Mouse (Mus musculus): ENCODE measurements at regions not wholly inside any gene's neighbourhood (a gene's known extent, or its start where the extent isn't known, plus 50 kb on each side); places are given as distances from the start of the nearest gene placed in this dataset.

DNA sequence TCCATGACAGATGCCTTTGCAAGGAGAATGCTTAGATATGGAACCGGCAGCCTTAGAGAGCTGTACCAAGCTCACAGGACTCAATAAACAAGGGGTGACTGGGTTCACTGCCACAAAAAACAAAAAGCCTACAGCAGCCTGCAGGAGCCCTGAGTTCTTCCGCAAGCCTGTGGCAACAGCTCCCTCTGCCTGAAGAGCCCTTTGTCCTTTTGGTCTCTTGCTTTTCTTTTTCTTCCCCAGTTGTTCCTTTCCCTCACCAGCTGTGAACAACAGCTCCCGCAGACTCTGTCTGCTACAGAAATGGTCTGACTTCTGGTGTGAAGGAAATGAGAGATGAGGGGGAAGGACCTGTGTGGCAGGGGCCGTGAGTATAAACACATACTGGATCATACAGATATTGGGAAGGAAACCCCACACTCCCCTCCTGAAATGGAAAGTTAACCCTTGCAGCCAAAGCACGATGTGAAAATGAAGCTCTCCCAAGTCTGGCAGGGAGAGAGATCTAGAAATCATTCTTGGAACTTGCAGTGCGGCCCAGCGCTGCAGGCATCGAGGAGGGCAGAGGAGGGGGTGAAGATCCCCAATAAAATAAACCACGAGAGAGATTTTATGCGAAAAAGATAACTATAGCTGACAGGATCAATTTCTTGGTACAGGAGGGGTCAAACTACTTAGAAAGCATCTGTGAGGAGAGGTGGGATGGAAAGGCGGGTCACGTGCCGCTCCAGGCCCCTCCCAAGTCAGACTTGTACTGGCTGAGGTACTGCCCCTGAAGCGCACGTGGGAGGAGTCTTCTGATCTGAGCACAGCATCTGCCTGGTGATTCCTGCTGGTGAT, 276.7 kb downstream of the Rngtt start:
- H3K4me2 ChIP-seq (replicated peaks; ENCODE audit: low read depth, low read length), result peak overlapping the region; percentile 37
- H3K9ac ChIP-seq (replicated peaks; ENCODE audit: low read depth, low read length), result no peak overlapping the region
- no peaks in the 10 kb centered on the region for H3K27me3 ChIP-seq (ENCODE audit: control insufficient read depth, insufficient read depth, low read length)
- WGBS, result 11% methylated on average over 15 of the region's 15 CpGs
- ATAC-seq (ENCODE audit: insufficient number of reproducible peaks, insufficient read depth, low FRiP score, low read depth), result peak; percentile 78; the same call in 1 of the 2 replicates
- peak overlapping the region; percentile 76 for H3K27ac ChIP-seq (ENCODE audit: low read length)
- no peaks in the 10 kb centered on the region for H3K9me3 ChIP-seq (ENCODE audit: control insufficient read depth, low read depth, low read length)
- H3K4me1 ChIP-seq (ENCODE audit: control insufficient read depth, insufficient read depth, low read length), result peaks cover 15% of the 10 kb centered on the region; the same call in 1 of the 2 replicates
- no peaks in the 10 kb centered on the region for H3K36me3 ChIP-seq (ENCODE audit: control insufficient read depth, insufficient read depth, low read length)
- peak overlapping the region; percentile 2; the same call in 1 of the 2 replicates for H3K4me3 ChIP-seq (ENCODE audit: low read depth, low read length)

DNA sequence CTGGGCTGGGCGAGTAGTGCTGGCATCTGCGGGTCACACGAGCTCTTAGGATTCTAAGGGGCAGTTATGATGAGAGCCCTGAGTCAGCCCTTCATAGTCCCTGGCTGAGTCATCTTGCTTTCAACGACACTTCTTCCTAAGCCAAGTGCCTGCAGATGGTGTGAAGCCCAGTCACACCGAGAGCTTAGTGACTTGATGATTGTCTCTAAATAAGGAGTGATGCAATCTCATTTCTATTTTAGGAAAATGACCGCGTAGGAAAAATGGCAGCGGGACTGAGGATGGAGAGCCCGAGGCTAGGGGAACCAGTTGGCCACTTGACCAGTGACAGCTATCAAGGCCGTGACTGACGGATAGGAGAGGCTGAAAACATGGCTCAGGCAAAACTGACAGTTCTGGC, 277.6 kb downstream of the Rngtt start:
- H3K4me1 ChIP-seq (ENCODE audit: control insufficient read depth, insufficient read depth, low read length), result peaks cover 15% of the 10 kb centered on the region; the same call in 1 of the 2 replicates
- no peaks in the 10 kb centered on the region for H3K36me3 ChIP-seq (ENCODE audit: control insufficient read depth, insufficient read depth, low read length)
- H3K27ac ChIP-seq (ENCODE audit: low read length), result no peak overlapping the region
- H3K9ac ChIP-seq (replicated peaks; ENCODE audit: low read depth, low read length), result no peak overlapping the region
- no peak overlapping the region for H3K4me2 ChIP-seq (replicated peaks; ENCODE audit: low read depth, low read length)
- no peak for ATAC-seq (ENCODE audit: insufficient number of reproducible peaks, insufficient read depth, low FRiP score, low read depth)
- no peak overlapping the region for H3K4me3 ChIP-seq (ENCODE audit: low read depth, low read length)
- H3K27me3 ChIP-seq (ENCODE audit: control insufficient read depth, insufficient read depth, low read length), result no peaks in the 10 kb centered on the region
- H3K9me3 ChIP-seq (ENCODE audit: control insufficient read depth, low read depth, low read length), result no peaks in the 10 kb centered on the region
- 70% methylated on average over 11 of the region's 11 CpGs for WGBS

DNA sequence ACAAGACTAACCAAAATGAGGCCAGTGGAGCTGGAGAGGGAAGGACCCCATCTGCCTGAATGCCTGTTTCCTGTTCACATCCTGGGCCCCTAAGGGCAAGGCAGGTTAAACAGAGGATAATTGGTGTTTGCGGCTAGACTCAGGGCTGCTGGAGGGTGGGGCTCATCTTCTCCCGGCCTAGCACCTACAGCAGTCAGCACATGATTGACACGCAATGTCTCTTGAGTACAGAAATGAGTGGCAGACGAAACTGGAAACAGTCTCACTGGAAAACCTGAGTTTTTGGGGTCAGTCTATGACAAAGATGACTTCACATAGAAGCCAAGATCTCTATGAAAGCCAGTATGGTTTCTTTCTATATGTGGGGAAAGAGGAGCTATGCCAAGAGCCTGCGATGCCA, 278.0 kb downstream of the Rngtt start:
- no peak for ATAC-seq (ENCODE audit: insufficient number of reproducible peaks, insufficient read depth, low FRiP score, low read depth)
- Histone ChIP-seq H3K9me3 (ENCODE audit: control insufficient read depth, low read depth, low read length) (no peaks in the 10 kb centered on the region), H3K27me3 (ENCODE audit: control insufficient read depth, insufficient read depth, low read length) (no peaks in the 10 kb centered on the region), H3K27ac (ENCODE audit: low read length) (no peak overlapping the region), H3K4me1 (ENCODE audit: control insufficient read depth, insufficient read depth, low read length) (peaks cover 15% of the 10 kb centered on the region; the same call in 1 of the 2 replicates), H3K36me3 (ENCODE audit: control insufficient read depth, insufficient read depth, low read length) (no peaks in the 10 kb centered on the region), H3K4me2 (replicated peaks; ENCODE audit: low read depth, low read length) (no peak overlapping the region), H3K9ac (replicated peaks; ENCODE audit: low read depth, low read length) (no peak overlapping the region), H3K4me3 (ENCODE audit: low read depth, low read length) (no peak overlapping the region)
- 87% methylated on average over 5 of the region's 5 CpGs for WGBS

DNA sequence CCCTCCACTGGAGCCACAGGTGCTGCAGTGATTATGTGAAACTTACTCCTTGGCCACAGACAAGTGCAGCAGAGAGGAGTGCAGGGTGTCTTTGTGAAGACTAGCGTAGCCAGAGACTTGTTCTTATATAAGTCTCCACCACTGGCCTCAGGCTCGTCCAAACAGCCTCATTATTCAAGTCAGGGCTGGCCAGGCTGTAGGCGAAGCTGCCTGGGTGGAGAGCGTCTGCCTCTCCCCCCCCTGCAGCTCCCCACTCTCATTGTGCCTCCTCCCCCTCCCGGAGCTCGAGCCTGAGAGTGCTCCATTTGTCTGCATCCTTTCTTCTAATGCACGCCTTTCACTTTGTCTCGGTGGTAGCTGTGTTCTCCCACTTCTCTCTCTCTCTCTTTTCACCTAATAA, 279.1 kb downstream of the Rngtt start:
- 0 out of 2 replicates have a peak, but pooled peaks have one; percentile 14 for ATAC-seq (ENCODE audit: insufficient number of reproducible peaks, insufficient read depth, low FRiP score, low read depth)
- H3K4me1 ChIP-seq (ENCODE audit: control insufficient read depth, insufficient read depth, low read length), result peaks cover 15% of the 10 kb centered on the region; the same call in 1 of the 2 replicates

DNA sequence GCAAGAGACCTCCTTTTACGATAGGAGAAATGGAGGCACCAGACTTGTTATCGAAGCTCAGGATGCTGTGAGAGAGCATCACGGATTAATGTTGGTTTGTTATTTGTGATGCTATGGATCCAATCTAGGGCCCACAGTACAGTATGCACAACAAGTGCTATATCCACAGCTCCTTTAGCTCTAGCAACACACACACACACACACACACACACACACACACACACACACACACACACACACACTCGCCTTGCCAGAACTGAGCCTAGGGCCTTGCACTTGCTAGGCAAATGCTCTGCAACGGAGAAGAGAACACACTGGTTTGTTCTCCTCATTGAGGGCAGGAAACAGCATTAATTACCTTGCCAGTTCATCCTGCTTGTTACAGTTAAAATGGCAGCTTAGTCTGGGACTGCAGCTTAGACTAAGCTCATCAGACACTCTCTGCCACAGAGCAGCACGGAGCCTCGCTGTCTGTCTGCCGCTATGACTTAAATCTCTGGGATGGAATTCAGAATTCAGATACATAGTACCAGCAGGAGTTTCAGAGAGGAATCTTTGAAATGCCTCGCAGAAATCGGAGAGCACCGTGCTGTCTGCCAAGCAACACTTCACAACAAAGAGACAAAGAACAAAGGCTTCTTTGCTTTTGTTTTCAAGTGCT, 285.0 kb downstream of the Rngtt start:
- no peak for ATAC-seq (ENCODE audit: insufficient number of reproducible peaks, insufficient read depth, low FRiP score, low read depth)
- H3K4me2 ChIP-seq (replicated peaks; ENCODE audit: low read depth, low read length), result no peak overlapping the region
- H3K4me3 ChIP-seq (ENCODE audit: low read depth, low read length), result no peak overlapping the region
- no peak overlapping the region for H3K27ac ChIP-seq (ENCODE audit: low read length)
- H3K9me3 ChIP-seq (ENCODE audit: control insufficient read depth, low read depth, low read length), result no peaks in the 10 kb centered on the region
- H3K27me3 ChIP-seq (ENCODE audit: control insufficient read depth, insufficient read depth, low read length), result no peaks in the 10 kb centered on the region
- H3K36me3 ChIP-seq (ENCODE audit: control insufficient read depth, insufficient read depth, low read length), result no peaks in the 10 kb centered on the region
- 60% methylated on average over 11 of the region's 11 CpGs for WGBS
- H3K4me1 ChIP-seq (ENCODE audit: control insufficient read depth, insufficient read depth, low read length), result no peaks in the 10 kb centered on the region
- no peak overlapping the region for H3K9ac ChIP-seq (replicated peaks; ENCODE audit: low read depth, low read length)

More for the DNA sequence above, 279.1 kb downstream of the Rngtt start:
- Histone ChIP-seq H3K9me3 (ENCODE audit: control insufficient read depth, low read depth, low read length) (no peaks in the 10 kb centered on the region), H3K36me3 (ENCODE audit: control insufficient read depth, insufficient read depth, low read length) (no peaks in the 10 kb centered on the region), H3K4me3 (ENCODE audit: low read depth, low read length) (no peak overlapping the region), H3K27ac (ENCODE audit: low read length) (no peak overlapping the region), H3K27me3 (ENCODE audit: control insufficient read depth, insufficient read depth, low read length) (no peaks in the 10 kb centered on the region), H3K4me2 (replicated peaks; ENCODE audit: low read depth, low read length) (0 out of 2 replicates have a peak overlapping the region, but pooled peaks have one; percentile 11), H3K9ac (replicated peaks; ENCODE audit: low read depth, low read length) (no peak overlapping the region)
- 12% methylated on average over 8 of the region's 8 CpGs for WGBS

DNA sequence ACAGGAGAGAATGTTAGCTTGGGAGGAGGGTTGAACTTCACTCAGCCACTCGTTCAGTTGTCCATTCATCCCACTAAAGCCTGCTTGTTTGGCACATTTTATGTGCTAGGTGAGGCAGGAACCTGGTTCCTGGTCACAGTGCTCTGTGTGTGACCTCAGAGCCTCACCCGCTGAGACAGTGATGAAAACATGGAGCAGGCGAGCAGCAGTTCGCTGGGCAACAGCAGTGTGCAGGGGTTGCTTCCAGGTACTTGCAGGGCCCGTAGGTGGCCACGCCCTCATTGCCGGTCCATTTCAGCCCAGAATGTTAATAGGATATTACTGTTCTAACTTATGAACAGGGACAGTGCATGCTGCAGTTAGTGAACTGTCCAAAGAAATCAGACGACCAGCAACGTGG, 285.7 kb downstream of the Rngtt start:
- Histone ChIP-seq H3K9me3 (ENCODE audit: control insufficient read depth, low read depth, low read length) (no peaks in the 10 kb centered on the region), H3K4me3 (ENCODE audit: low read depth, low read length) (no peak overlapping the region), H3K27ac (ENCODE audit: low read length) (no peak overlapping the region), H3K4me2 (replicated peaks; ENCODE audit: low read depth, low read length) (no peak overlapping the region), H3K36me3 (ENCODE audit: control insufficient read depth, insufficient read depth, low read length) (no peaks in the 10 kb centered on the region), H3K27me3 (ENCODE audit: control insufficient read depth, insufficient read depth, low read length) (no peaks in the 10 kb centered on the region), H3K9ac (replicated peaks; ENCODE audit: low read depth, low read length) (no peak overlapping the region), H3K4me1 (ENCODE audit: control insufficient read depth, insufficient read depth, low read length) (no peaks in the 10 kb centered on the region)
- WGBS, result 72% methylated on average over 9 of the region's 9 CpGs
- ATAC-seq (ENCODE audit: insufficient number of reproducible peaks, insufficient read depth, low FRiP score, low read depth), result no peak

DNA sequence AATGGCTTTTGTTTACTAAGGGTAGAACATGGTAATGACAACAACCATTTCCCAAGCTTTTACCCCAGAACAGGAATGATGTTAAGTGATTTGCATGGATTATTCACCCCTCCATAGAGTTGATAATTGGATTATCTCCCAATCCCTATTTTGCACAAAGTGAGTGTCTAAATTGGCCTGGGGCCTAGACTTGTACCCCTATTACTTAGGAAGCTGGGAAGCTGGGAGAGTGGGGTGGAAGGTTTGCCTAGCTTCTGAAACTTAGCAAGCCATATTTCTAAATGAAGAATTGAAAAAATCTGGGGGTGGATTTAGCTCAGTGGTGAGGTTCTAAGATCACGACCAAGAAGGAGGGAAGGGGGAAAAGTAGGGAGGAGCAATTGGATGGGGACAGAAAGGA, 289.9 kb downstream of the Rngtt start:
- H3K9me3 ChIP-seq (ENCODE audit: control insufficient read depth, low read depth, low read length), result no peaks in the 10 kb centered on the region
- no peak for ATAC-seq (ENCODE audit: insufficient number of reproducible peaks, insufficient read depth, low FRiP score, low read depth)
- no peak overlapping the region for H3K27ac ChIP-seq (ENCODE audit: low read length)
- no peaks in the 10 kb centered on the region for H3K27me3 ChIP-seq (ENCODE audit: control insufficient read depth, insufficient read depth, low read length)
- H3K9ac ChIP-seq (replicated peaks; ENCODE audit: low read depth, low read length), result no peak overlapping the region
- H3K36me3 ChIP-seq (ENCODE audit: control insufficient read depth, insufficient read depth, low read length), result no peaks in the 10 kb centered on the region
- H3K4me2 ChIP-seq (replicated peaks; ENCODE audit: low read depth, low read length), result no peak overlapping the region
- H3K4me1 ChIP-seq (ENCODE audit: control insufficient read depth, insufficient read depth, low read length), result no peaks in the 10 kb centered on the region
- no peak overlapping the region for H3K4me3 ChIP-seq (ENCODE audit: low read depth, low read length)
- 70% methylated on average over 1 of the region's 1 CpGs for whole genome bisulfite sequencing

DNA sequence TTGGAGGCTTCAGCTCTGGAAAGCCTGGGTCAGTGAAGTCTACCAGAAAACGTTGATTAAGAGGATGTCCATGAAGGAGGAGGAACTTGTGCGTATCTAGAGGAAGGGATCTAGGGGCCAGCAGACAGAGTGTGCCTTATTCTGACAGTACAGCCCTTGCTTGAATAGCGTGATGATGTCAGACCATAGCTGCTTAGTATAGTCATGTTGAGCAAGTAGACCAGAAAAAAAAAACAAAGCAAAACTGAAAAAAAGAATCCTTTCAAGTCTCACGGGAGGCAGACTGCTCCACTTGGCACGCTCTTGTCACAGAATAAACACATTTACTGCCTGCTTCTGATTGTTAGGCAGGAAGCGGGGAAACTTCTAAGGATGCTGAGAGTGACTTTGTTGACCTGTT, 290.7 kb downstream of the Rngtt start:
- Histone ChIP-seq H3K27me3 (ENCODE audit: control insufficient read depth, insufficient read depth, low read length) (no peaks in the 10 kb centered on the region), H3K4me1 (ENCODE audit: control insufficient read depth, insufficient read depth, low read length) (no peaks in the 10 kb centered on the region), H3K27ac (ENCODE audit: low read length) (no peak overlapping the region), H3K4me3 (ENCODE audit: low read depth, low read length) (no peak overlapping the region), H3K9ac (replicated peaks; ENCODE audit: low read depth, low read length) (no peak overlapping the region), H3K9me3 (ENCODE audit: control insufficient read depth, low read depth, low read length) (no peaks in the 10 kb centered on the region), H3K4me2 (replicated peaks; ENCODE audit: low read depth, low read length) (no peak overlapping the region), H3K36me3 (ENCODE audit: control insufficient read depth, insufficient read depth, low read length) (no peaks in the 10 kb centered on the region)
- 53% methylated on average over 6 of the region's 6 CpGs for WGBS
- no peak for ATAC-seq (ENCODE audit: insufficient number of reproducible peaks, insufficient read depth, low FRiP score, low read depth)

Measured in stomach, embryonic 14.5 days (tissue).